Comparison of ENCODE assay signal across 8 mouse cellular contexts in the genomic region with DNA sequence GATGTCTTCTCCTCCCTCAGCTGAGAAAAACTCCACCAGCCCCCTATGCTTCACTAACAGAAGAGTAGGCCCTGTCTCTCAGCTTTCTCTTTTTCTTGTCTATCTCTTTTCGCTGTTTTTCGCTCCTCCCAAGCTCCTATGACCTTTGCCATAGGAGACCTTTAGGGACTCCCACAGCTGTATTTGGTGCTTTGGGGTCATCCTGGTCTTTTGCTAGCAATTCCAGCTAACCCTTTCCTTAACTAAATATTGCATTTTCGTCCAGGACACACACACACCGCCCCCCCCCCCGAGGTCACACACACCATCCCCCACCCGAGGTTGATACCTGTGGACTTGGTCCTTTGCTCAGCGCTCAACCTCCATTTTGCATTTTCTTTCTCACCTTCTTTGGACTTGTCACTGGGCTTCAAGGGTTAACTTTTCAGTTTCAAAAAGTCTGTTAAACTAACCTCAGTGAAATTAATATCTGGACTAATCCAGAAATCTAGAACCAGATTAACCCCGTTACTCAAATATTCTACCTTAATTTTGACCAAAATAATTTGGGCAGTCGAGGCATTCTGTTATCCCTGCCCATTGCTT. TPM values are rescaled to one million over a fixed set of nuclear protein-coding genes. Genes with fewer than 3 reads are reported as not detected.
DNase-seq lines count a peak whose midpoint lies in the region; ATAC-seq and TF ChIP-seq lines count a peak whose summit lies in the region.

No protein-coding gene starts in this region.

- 32% methylated on average over 9 of the region's 9 CpGs for WGBS in heart, embryonic 12.5 days
- WGBS in forebrain, embryonic 13.5 days, result 36% methylated on average over 9 of the region's 9 CpGs
- 18% methylated on average over 9 of the region's 9 CpGs for WGBS in liver, embryonic 14.5 days (ENCODE audit: insufficient replicate concordance)

- H3K79me3 ChIP-seq in C2C12 (ENCODE audit: low read depth), result peaks cover 35% of the 10 kb centered on the region

- H3ac ChIP-seq in C2C12 (ENCODE audit: control insufficient read depth, insufficient read length, low read depth), result peak overlapping the region; percentile 65

- H3K9ac ChIP-seq in heart, embryonic 12.5 days, result peak overlapping the region; percentile 92
- H3K9ac ChIP-seq in forebrain, embryonic 13.5 days, result peak overlapping the region; percentile 97
- H3K9ac ChIP-seq in liver, embryonic 14.5 days (replicated peaks), result peak overlapping the region; percentile 86

- DNase-seq in heart, postnatal 10 days, result no peak
- no peak for DNase-seq in liver, embryonic 14.5 days (ENCODE audit: low read depth in 3 of 3, low spot score in 3 of 3)
- DNase-seq in left cerebral cortex, postnatal 4 days, result no peak
- DNase-seq in left cerebral cortex, adult 9 months (ENCODE audit: low spot score in 2 of 2), result no peak

- peak overlapping the region; percentile 86 for H3K27ac ChIP-seq in heart, embryonic 12.5 days (ENCODE audit: poor library complexity, severe bottlenecking)
- H3K27ac ChIP-seq in forebrain, embryonic 13.5 days, result 0 out of 2 replicates have a peak overlapping the region, but pooled peaks have one; percentile 75
- H3K27ac ChIP-seq in liver, embryonic 14.5 days, result peak overlapping the region; percentile 89

- TF ChIP-seq EP300 in liver, embryonic 14.5 days (IDR thresholded peaks at IDR 0.05; ENCODE audit: low read depth), result no peak

- no peak for ATAC-seq in heart, embryonic 12.5 days (ENCODE audit: insufficient number of reproducible peaks, low FRiP score)
- ATAC-seq in forebrain, embryonic 13.5 days, result no peak
- no peak for ATAC-seq in liver, embryonic 14.5 days (ENCODE audit: insufficient read depth)
- no peak for ATAC-seq in megakaryocyte progenitor cell, adult 5-6 weeks (replicated peaks; ENCODE audit: poor library complexity)

- peaks cover 48% of the 10 kb centered on the region for H3K79me2 ChIP-seq in C2C12 (ENCODE audit: control insufficient read depth, insufficient read depth)

- TF ChIP-seq CTCF in C2C12 (IDR thresholded peaks at IDR 0.05; ENCODE audit: control insufficient read depth, insufficient read depth, insufficient read length), result no peak
- TF ChIP-seq CTCF in liver, embryonic 14.5 days (IDR thresholded peaks at IDR 0.05; ENCODE audit: low read depth), result no peak

- intact Hi-C loops in heart, postnatal 10 days (cut with DNase I), result loop anchor here (5.0 kb wide), 1 partner anchor 76 kb away; a partner anchor contains a TSS
- intact Hi-C loops in left cerebral cortex, postnatal 4 days (cut with DNase I), result loop anchor here (10.0 kb wide), 1 partner anchor 109 kb away; no protein-coding TSS in a partner anchor

- peaks cover 61% of the 10 kb centered on the region for H3K36me3 ChIP-seq in heart, embryonic 12.5 days
- H3K36me3 ChIP-seq in C2C12 (ENCODE audit: control insufficient read depth, insufficient read depth), result peaks cover 56% of the 10 kb centered on the region
- H3K36me3 ChIP-seq in forebrain, embryonic 13.5 days (ENCODE audit: poor library complexity, severe bottlenecking), result peaks cover 60% of the 10 kb centered on the region
- peaks cover 42% of the 10 kb centered on the region for H3K36me3 ChIP-seq in liver, embryonic 14.5 days (replicated peaks; ENCODE audit: control insufficient read depth, insufficient read depth, low read depth)

- H3K4me1 ChIP-seq in heart, embryonic 12.5 days (replicated peaks), result peaks cover 29% of the 10 kb centered on the region
- peaks cover 28% of the 10 kb centered on the region for H3K4me1 ChIP-seq in forebrain, embryonic 13.5 days
- peaks cover 17 to 26% of the 10 kb centered on the region in 2 experiments for H3K4me1 ChIP-seq in liver, embryonic 14.5 days (replicated peaks; ENCODE audit: control insufficient read depth in 2 of 2, insufficient read depth in 2 of 2, low read length in 1 of 2)

- no peaks in the 10 kb centered on the region for H3K9me3 ChIP-seq in heart, embryonic 12.5 days (replicated peaks)
- H3K9me3 ChIP-seq in forebrain, embryonic 13.5 days (replicated peaks), result no peaks in the 10 kb centered on the region
- no peaks in the 10 kb centered on the region for H3K9me3 ChIP-seq in liver, embryonic 14.5 days (ENCODE audit: control insufficient read depth, low read length)

- peak overlapping the region; percentile 96 for H3K4me2 ChIP-seq in heart, embryonic 12.5 days
- peak overlapping the region; percentile 93 for H3K4me2 ChIP-seq in forebrain, embryonic 13.5 days
- H3K4me2 ChIP-seq in liver, embryonic 14.5 days (ENCODE audit: low read depth), result peak overlapping the region; percentile 78

- peak overlapping the region; percentile 83 for H3K4me3 ChIP-seq in heart, embryonic 12.5 days
- H3K4me3 ChIP-seq in C2C12 (ENCODE audit: insufficient read depth, poor library complexity, severe bottlenecking), result peak overlapping the region; percentile 86
- peak overlapping the region; percentile 91 for H3K4me3 ChIP-seq in forebrain, embryonic 13.5 days
- peak overlapping the region; percentile 88 to 98 for H3K4me3 ChIP-seq in liver, embryonic 14.5 days (ENCODE audit: insufficient read depth in 1 of 2, low read depth in 2 of 2, low read length in 2 of 2)

- no peaks in the 10 kb centered on the region for H3K27me3 ChIP-seq in heart, embryonic 12.5 days (replicated peaks)
- no peaks in the 10 kb centered on the region for H3K27me3 ChIP-seq in C2C12 (ENCODE audit: control insufficient read depth, insufficient read depth, insufficient read length)
- no peaks in the 10 kb centered on the region for H3K27me3 ChIP-seq in forebrain, embryonic 13.5 days
- no peaks in the 10 kb centered on the region for H3K27me3 ChIP-seq in liver, embryonic 14.5 days (ENCODE audit: control insufficient read depth, insufficient read depth, low read length)

TF ChIP-seq in C2C12, 6 proteins besides CTCF, POLR2A, EP300 and RAD21 (continues in another document):
- TF ChIP-seq MYOG (IDR thresholded peaks at IDR 0.05; ENCODE audit: control insufficient read depth, extremely low read depth, insufficient read length) (no peak), MYOD1 (IDR thresholded peaks at IDR 0.05; ENCODE audit: control insufficient read depth, insufficient read length, low read depth) (no peak), FOSL1 (IDR thresholded peaks at IDR 0.05; ENCODE audit: insufficient read depth, low read length, poor library complexity, severe bottlenecking) (no peak), MAX (IDR thresholded peaks at IDR 0.05) (no peak)

RNA-seq across cellular contexts. Expression of a gene that starts 0.9 kb away (rescaled TPM):
- polyA plus RNA-seq in heart, embryonic 12.5 days (2016; fragmentation: Nextera tagmentation; extraction: Ambion mirVana), result 487 and 490 TPM in 2 replicates
- total RNA-seq in heart, postnatal 10 days (2021), result 100 to 1,000 TPM; 253 to 284 TPM
- polyA plus RNA-seq in C2C12 (2012; fragmentation: generic; extraction: Trizol), result 556 TPM
- 970 and 989 TPM in 2 replicates for polyA plus RNA-seq in forebrain, embryonic 13.5 days (2015; fragmentation: Nextera tagmentation; extraction: Ambion mirVana)
- 259 and 268 TPM in 2 replicates for polyA plus RNA-seq in liver, embryonic 14.5 days (2012; rRNA removed)
- polyA plus RNA-seq in liver, embryonic 14.5 days (2014; fragmentation: Nextera tagmentation; extraction: Ambion mirVana), result 364 and 392 TPM in 2 replicates
- total RNA-seq in megakaryocyte progenitor cell, adult 5-6 weeks (2015), result 234 and 286 TPM in 2 replicates
- 143 and 149 TPM in 2 replicates for total RNA-seq in megakaryocyte progenitor cell, adult 5-6 weeks (2017)
- 100 to 1,000 TPM; 865 to 870 TPM for total RNA-seq in left cerebral cortex, postnatal 4 days (2021)

RNA-seq across cellular contexts. Expression of a gene that starts 12.2 kb away (rescaled TPM):
- 55.2 and 55.4 TPM in 2 replicates for polyA plus RNA-seq in heart, embryonic 12.5 days (2016; fragmentation: Nextera tagmentation; extraction: Ambion mirVana)
- 10 to 100 TPM; 62.9 to 66.2 TPM for total RNA-seq in heart, postnatal 10 days (2021)
- 37.1 TPM for polyA plus RNA-seq in C2C12 (2012; fragmentation: generic; extraction: Trizol)
- polyA plus RNA-seq in forebrain, embryonic 13.5 days (2015; fragmentation: Nextera tagmentation; extraction: Ambion mirVana), result 75.3 TPM in 2 replicates
- polyA plus RNA-seq in liver, embryonic 14.5 days (2012; rRNA removed), result 14.3 and 15.0 TPM in 2 replicates
- 19.5 and 24.4 TPM in 2 replicates for polyA plus RNA-seq in liver, embryonic 14.5 days (2014; fragmentation: Nextera tagmentation; extraction: Ambion mirVana)
- 21.9 and 28.5 TPM in 2 replicates for total RNA-seq in megakaryocyte progenitor cell, adult 5-6 weeks (2015)
- total RNA-seq in megakaryocyte progenitor cell, adult 5-6 weeks (2017), result 28.4 and 35.7 TPM in 2 replicates
- total RNA-seq in left cerebral cortex, postnatal 4 days (2021), result 10 to 100 TPM; 74.7 to 94.0 TPM

RNA-seq across cellular contexts. Expression of a gene that starts 19.4 kb away (rescaled TPM):
- polyA plus RNA-seq in heart, embryonic 12.5 days (2016; fragmentation: Nextera tagmentation; extraction: Ambion mirVana), result 31.1 and 34.1 TPM in 2 replicates
- total RNA-seq in heart, postnatal 10 days (2021), result 10 to 100 TPM; 60.7 to 61.7 TPM
- polyA plus RNA-seq in C2C12 (2012; fragmentation: generic; extraction: Trizol), result 15.8 TPM
- polyA plus RNA-seq in forebrain, embryonic 13.5 days (2015; fragmentation: Nextera tagmentation; extraction: Ambion mirVana), result 31.4 and 35.4 TPM in 2 replicates
- polyA plus RNA-seq in liver, embryonic 14.5 days (2012; rRNA removed), result 7.3 and 8.8 TPM in 2 replicates
- polyA plus RNA-seq in liver, embryonic 14.5 days (2014; fragmentation: Nextera tagmentation; extraction: Ambion mirVana), result 4.9 and 5.0 TPM in 2 replicates
- total RNA-seq in megakaryocyte progenitor cell, adult 5-6 weeks (2015), result 23.5 and 26.7 TPM in 2 replicates
- total RNA-seq in megakaryocyte progenitor cell, adult 5-6 weeks (2017), result 3.2 and 3.3 TPM in 2 replicates
- total RNA-seq in left cerebral cortex, postnatal 4 days (2021), result 100 to 1,000 TPM; 103 to 108 TPM

RNA-seq across cellular contexts. Expression of a gene that starts 37.6 kb away (rescaled TPM):
- 89.6 and 94.4 TPM in 2 replicates for polyA plus RNA-seq in heart, embryonic 12.5 days (2016; fragmentation: Nextera tagmentation; extraction: Ambion mirVana)
- total RNA-seq in heart, postnatal 10 days (2021), result 10 to 100 TPM; 52.7 to 54.2 TPM
- polyA plus RNA-seq in C2C12 (2012; fragmentation: generic; extraction: Trizol), result 108 TPM
- polyA plus RNA-seq in forebrain, embryonic 13.5 days (2015; fragmentation: Nextera tagmentation; extraction: Ambion mirVana), result 101 and 112 TPM in 2 replicates
- 19.6 and 23.3 TPM in 2 replicates for polyA plus RNA-seq in liver, embryonic 14.5 days (2012; rRNA removed)
- polyA plus RNA-seq in liver, embryonic 14.5 days (2014; fragmentation: Nextera tagmentation; extraction: Ambion mirVana), result 39.0 and 44.1 TPM in 2 replicates
- 58.4 and 64.7 TPM in 2 replicates for total RNA-seq in megakaryocyte progenitor cell, adult 5-6 weeks (2015)
- 85.8 and 87.2 TPM in 2 replicates for total RNA-seq in megakaryocyte progenitor cell, adult 5-6 weeks (2017)
- total RNA-seq in left cerebral cortex, postnatal 4 days (2021), result 10 to 100 TPM; 66.8 to 67.8 TPM

RNA-seq across cellular contexts. Expression of a gene that starts 53.1 kb away (rescaled TPM):
- polyA plus RNA-seq in heart, embryonic 12.5 days (2016; fragmentation: Nextera tagmentation; extraction: Ambion mirVana), result 0.43 and 0.53 TPM in 2 replicates
- total RNA-seq in heart, postnatal 10 days (2021), result 1 to 10 TPM in 1 of 2 experiments, under 1 TPM in 1; 0.30 to 1.0 TPM
- polyA plus RNA-seq in C2C12 (2012; fragmentation: generic; extraction: Trizol), result 0.11 TPM
- 1.8 and 3.3 TPM in 2 replicates for polyA plus RNA-seq in forebrain, embryonic 13.5 days (2015; fragmentation: Nextera tagmentation; extraction: Ambion mirVana)
- 0.23 and 0.35 TPM in 2 replicates for polyA plus RNA-seq in liver, embryonic 14.5 days (2012; rRNA removed)
- 0.18 and 0.19 TPM in 2 replicates for polyA plus RNA-seq in liver, embryonic 14.5 days (2014; fragmentation: Nextera tagmentation; extraction: Ambion mirVana)
- total RNA-seq in megakaryocyte progenitor cell, adult 5-6 weeks (2015), result not detected in 2 replicates
- not detected in 2 replicates for total RNA-seq in megakaryocyte progenitor cell, adult 5-6 weeks (2017)
- 10 to 100 TPM; 47.6 to 59.3 TPM for total RNA-seq in left cerebral cortex, postnatal 4 days (2021)
